Mouse (Mus musculus): ENCODE measurements at regions not wholly inside any gene's neighbourhood (a gene's known extent, or its start where the extent isn't known, plus 50 kb on each side); places are given as distances from the start of the nearest gene placed in this dataset.

DNA sequence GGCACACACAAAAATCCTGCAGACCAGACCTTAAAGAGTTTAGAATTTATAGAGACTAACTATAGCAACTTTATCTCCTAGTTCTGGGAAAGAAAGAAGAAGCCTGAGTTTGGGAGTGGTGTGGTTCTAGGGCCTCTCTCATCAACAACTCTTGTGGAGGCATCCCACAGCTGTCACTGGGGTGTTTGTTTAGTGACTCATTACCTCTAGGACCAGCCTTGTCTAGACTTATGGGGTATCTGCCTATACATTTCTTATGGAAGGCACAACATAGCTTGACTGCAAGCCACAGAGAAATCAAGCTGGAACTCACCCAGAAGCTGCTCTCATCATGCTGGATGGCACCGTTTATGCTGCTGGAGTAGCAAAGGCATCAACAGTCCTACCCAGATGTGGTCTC lies 171.9 kb upstream of the Spaca1 start:
- TF ChIP-seq EP300 (IDR thresholded peaks at IDR 0.05) = no peak
- no peak for TF ChIP-seq CTCF (IDR thresholded peaks at IDR 0.05)
